Comparison of ENCODE assay signal across 32 mouse cellular contexts in the genomic region with DNA sequence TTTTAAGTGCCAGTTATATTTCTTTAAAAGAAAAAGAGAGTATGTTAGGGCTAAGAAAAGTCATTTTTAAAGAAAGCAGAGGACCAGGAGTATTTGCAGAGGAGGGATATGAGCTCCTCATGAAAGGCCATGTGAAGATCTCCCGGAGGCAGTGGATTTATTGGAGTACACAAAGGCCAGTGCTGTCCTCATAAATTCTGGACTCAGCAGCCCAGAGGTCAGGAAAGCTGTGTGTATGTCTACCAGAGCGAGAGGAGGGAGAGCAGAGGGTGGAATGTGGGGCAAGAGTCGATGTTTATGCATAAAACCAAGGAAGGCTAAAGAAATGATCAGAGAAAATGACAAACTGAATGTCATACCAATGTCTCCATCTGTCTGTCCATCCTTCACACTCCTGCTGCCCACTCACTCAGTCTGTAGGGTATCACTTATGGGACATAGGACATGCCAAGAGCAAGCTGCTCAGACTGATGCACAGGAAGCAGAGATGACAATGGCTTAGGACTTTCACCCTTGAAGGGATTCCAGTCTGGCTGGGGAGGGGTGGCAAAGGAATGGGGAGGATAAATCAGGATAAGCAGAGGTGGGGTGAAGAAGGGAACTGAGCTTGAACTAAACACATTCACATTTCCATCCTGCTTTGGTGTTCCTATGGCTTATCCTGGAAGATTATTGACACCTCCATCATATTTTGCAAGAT.
DNase-seq lines count a peak whose midpoint lies in the region; ATAC-seq and TF ChIP-seq lines count a peak whose summit lies in the region.
"Had no signal": no experiment of that assay in that cellular context is flagged by ENCODE, and none has a peak within 500 bp of the region (broad histone marks: within the 10 kb centered on the region; RNA-seq: fewer than 3 reads in every experiment).

No protein-coding gene starts in this region.

- no peaks in the 10 kb centered on the region for H3K9me3 ChIP-seq in kidney, postnatal 0 days (replicated peaks; ENCODE audit: low read length)
- H3K9me3 ChIP-seq: G1E; heart, embryonic 12.5 days; hindbrain, embryonic 13.5 days; limb, embryonic 10.5 days; limb, embryonic 15.5 days; liver, embryonic 13.5 days had no signal

- peak; percentile 69; the same call in 1 of the 2 replicates for ATAC-seq in kidney, postnatal 0 days (replicated peaks; ENCODE audit: low FRiP score, low read depth)
- ATAC-seq: forebrain, embryonic 16.5 days; intestine, embryonic 16.5 days; lung, postnatal 0 days had no signal

- no peaks in the 10 kb centered on the region for H3K4me1 ChIP-seq in kidney, postnatal 0 days (replicated peaks; ENCODE audit: insufficient read depth, low read length)
- H3K4me1 ChIP-seq: heart, embryonic 12.5 days; hindbrain, embryonic 13.5 days; liver, embryonic 13.5 days had no signal

- H3K4me3 ChIP-seq in kidney, postnatal 0 days (replicated peaks; ENCODE audit: low read depth, low read length): no peak overlapping the region
- H3K4me3 ChIP-seq: erythroblast, embryonic 14.5 days; gastrocnemius, adult 2 months; heart, adult 2 months; heart, embryonic 12.5 days; hindbrain, embryonic 13.5 days; layer of hippocampus, adult 2 months; limb, embryonic 10.5 days; limb, embryonic 15.5 days; liver, embryonic 13.5 days had no signal

- H3K27me3 ChIP-seq in kidney, postnatal 0 days (ENCODE audit: insufficient read depth, low read length): no peaks in the 10 kb centered on the region
- H3K27me3 ChIP-seq: heart, embryonic 12.5 days; hindbrain, embryonic 13.5 days; limb, embryonic 15.5 days; liver, embryonic 13.5 days had no signal

- WGBS in kidney, postnatal 0 days: 20% methylated on average over 3 of the region's 3 CpGs

- no peak for TF ChIP-seq CTCF in kidney, postnatal 0 days (IDR thresholded peaks at IDR 0.05; ENCODE audit: low read depth)

- no peak overlapping the region for H3K9ac ChIP-seq in kidney, postnatal 0 days (ENCODE audit: low read depth, low read length)
- H3K9ac ChIP-seq: heart, embryonic 12.5 days; hindbrain, embryonic 13.5 days; limb, embryonic 15.5 days; liver, embryonic 13.5 days had no signal

- no peak overlapping the region for H3K27ac ChIP-seq in kidney, postnatal 0 days
- H3K27ac ChIP-seq: gastrocnemius, adult 2 months; heart, adult 2 months; hindbrain, embryonic 13.5 days; layer of hippocampus, adult 2 months; limb, embryonic 10.5 days; liver, embryonic 13.5 days; macrophage; stomach, postnatal 0 days had no signal

- no peak overlapping the region for H3K4me2 ChIP-seq in kidney, postnatal 0 days (ENCODE audit: low read length)
- H3K4me2 ChIP-seq: heart, embryonic 12.5 days; hindbrain, embryonic 13.5 days; limb, embryonic 15.5 days; liver, embryonic 13.5 days had no signal

- no peaks in the 10 kb centered on the region for H3K36me3 ChIP-seq in kidney, postnatal 0 days (ENCODE audit: insufficient read depth, low read length)
- H3K36me3 ChIP-seq: G1E; hindbrain, embryonic 13.5 days; limb, embryonic 10.5 days; limb, embryonic 15.5 days; liver, embryonic 13.5 days had no signal

- peak; percentile 14 for DNase-seq in kidney, adult 9 months
- DNase-seq in kidney, adult 18-20 months: no peak
- peak; percentile 28 for DNase-seq in embryo, embryonic 11 days
- DNase-seq in kidney, postnatal 0 days (ENCODE audit: low spot score): peak; percentile 77
- DNase-seq in yolk sac, embryonic 10.5 days (ENCODE audit: low spot score): peak; percentile 56
- DNase-seq in cerebellum, postnatal 14 days: no peak
- no peak for DNase-seq in urinary bladder, adult 2 months (ENCODE audit: low spot score)
- DNase-seq: adrenal gland, postnatal 14 days; cerebellum, adult 11 months; cerebellum, adult 9-10 months; gastrocnemius, adult 2 months; gastrocnemius, postnatal 36 days; heart, adult 2 months; heart, postnatal 4 days; liver, embryonic 13.5 days; lung, adult 18-20 months; midbrain, embryonic 14.5 days; right cerebral cortex, postnatal 4 days; thymus, adult 18-20 months; thymus, postnatal 25 days had no signal

Comparison
In these comparisons a context has a peak if more than half of its experiments do, and no peak if none do; other contexts are left out.
1. DNase-seq: peak in kidney, adult 9 months (single experiment), embryo, embryonic 11 days (single experiment), kidney, postnatal 0 days (single experiment) and yolk sac, embryonic 10.5 days (single experiment); none in kidney, adult 18-20 months (single experiment), cerebellum, postnatal 14 days (0 of 2) and urinary bladder, adult 2 months (single experiment).